Mouse (Mus musculus): Measurements from ENCODE around the gene Slamf1.

DNA sequence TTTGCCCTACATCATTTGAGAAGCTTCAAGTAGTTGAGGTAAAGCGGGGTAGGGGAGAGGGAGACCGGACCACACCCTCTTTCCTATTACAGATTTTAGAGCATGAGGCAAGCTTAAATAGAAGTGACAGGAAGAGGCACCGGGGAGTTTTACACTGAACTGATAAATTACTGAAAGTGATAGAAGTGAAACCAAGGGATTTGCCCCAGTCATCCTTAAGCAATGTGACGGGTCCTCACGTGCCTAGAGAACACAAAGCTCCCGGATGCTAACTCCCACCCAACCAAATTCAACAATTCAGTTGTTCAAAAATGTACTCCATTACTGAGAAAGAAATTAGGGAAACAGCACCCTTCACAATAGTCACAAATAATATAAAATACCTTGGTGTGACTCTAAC lies 32.0 kb upstream of the Slamf1 start:
- TF ChIP-seq CTCF (IDR thresholded peaks at IDR 0.05; ENCODE audit: extremely low read depth, insufficient read depth, insufficient read length, insufficient replicate concordance) (no peak), POLR2A (IDR thresholded peaks at IDR 0.05; ENCODE audit: low read depth, low read length) (no peak)

All from spleen, adult 2 months (tissue).